Mouse (Mus musculus): ENCODE results near the gene Morn1. TPM values are rescaled to one million over a fixed set of nuclear protein-coding genes. Genes with fewer than 3 reads are reported as not detected.

Gene Morn1
- 2.4 TPM for polyA plus RNA-seq (2017; shearing (Covaris generic))

GRCm38 (mm10) chr4:155086108-155087024, at the start of gene Morn1, which contains the start of gene Rer1:
Morn1 (plus strand) TSS chr4:155086577.
Rer1 (minus strand) TSS chr4:155086382.

GRCm38 (mm10) chr4:155056724-155057123, 29.7 kb upstream of the Morn1 start, which contains the start of gene Plch2:
Plch2 (minus strand) TSS chr4:155056784.

GRCm38 (mm10) chr4:155066834-155067522, 19.4 kb upstream of the Morn1 start, which contains the start of gene Pex10:
Pex10 (plus strand) TSS chr4:155067016.

Other genes with a start within 250 kb of the Morn1 start
- gene Ttc34, start 249.1 kb upstream of the Morn1 start, polyA plus RNA-seq (2017; shearing (Covaris generic)), result not detected
- gene Mmel1, start 217.0 kb upstream of the Morn1 start, polyA plus RNA-seq (2017; shearing (Covaris generic)), result not detected
- gene Fam213b, start 187.4 kb upstream of the Morn1 start, polyA plus RNA-seq (2017; shearing (Covaris generic)), result 7.3 TPM
- gene Tnfrsf14, start 158.0 kb upstream of the Morn1 start, polyA plus RNA-seq (2017; shearing (Covaris generic)), result 15.5 TPM
- gene Hes5, start 125.7 kb upstream of the Morn1 start, polyA plus RNA-seq (2017; shearing (Covaris generic)), result 0.57 TPM
- 64.9 TPM for gene Pank4, start 122.5 kb upstream of the Morn1 start, polyA plus RNA-seq (2017; shearing (Covaris generic))
- gene Plch2, start 29.8 kb upstream of the Morn1 start, polyA plus RNA-seq (2017; shearing (Covaris generic)), result not detected
- 15.5 TPM for gene Pex10, start 19.6 kb upstream of the Morn1 start, polyA plus RNA-seq (2017; shearing (Covaris generic))
- gene Rer1, start 195 bp upstream of the Morn1 start, polyA plus RNA-seq (2017; shearing (Covaris generic)), result 163 TPM
- gene Ski, start 136.0 kb downstream of the Morn1 start, polyA plus RNA-seq (2017; shearing (Covaris generic)), result 10.9 TPM
- gene Faap20, start 163.2 kb downstream of the Morn1 start, polyA plus RNA-seq (2017; shearing (Covaris generic)), result 138 TPM

Data from CD4-positive, CD25-positive, alpha-beta regulatory T cell, adult 9 weeks (primary cell).